Mouse (Mus musculus) cerebellum, adult 9-11 months (tissue): ENCODE results near the gene Tcap.
"Not testable (repeated sequence)": the region's sequence is repeated elsewhere in the genome, so short reads cannot be mapped to it uniquely, and the experiment has no call there.

Source experiments
- DNase-seq: peaks from one replicate; pipeline ENCODE4 v3.0.0; 2022

The Tcap gene

GRCm38 (mm10) chr11:98382405-98382804 lies 1.2 kb upstream of the Tcap start:
- DNase-seq, result not testable (repeated sequence)

GRCm38 (mm10) chr11:98384216-98384615 lies 605 bp downstream of the Tcap start:
- DNase-seq, result no peak

- DNase-seq, result peak; percentile 65
Observed at GRCm38 (mm10) chr11:98384721-98385637, 1.4 kb downstream of the Tcap start.

GRCm38 (mm10) chr11:98385638-98386585 lies 2.3 kb downstream of the Tcap start, which contains the start of gene Pnmt:
TSS of gene Pnmt (plus strand) at chr11:98386450.
- DNase-seq, result peak; percentile 21

GRCm38 (mm10) chr11:98386596-98386995 lies 3.0 kb downstream of the Tcap start:
- DNase-seq, result peak; percentile 17

- peak; percentile 30 for DNase-seq
Observed at GRCm38 (mm10) chr11:98387056-98387577, 3.5 kb downstream of the Tcap start.

GRCm38 (mm10) chr11:98388282-98388681 lies 4.7 kb downstream of the Tcap start:
- DNase-seq, result peak; percentile 16

GRCm38 (mm10) chr11:98389221-98389780 lies 5.7 kb downstream of the Tcap start:
- peak; percentile 71 for DNase-seq

GRCm38 (mm10) chr11:98390141-98390540 lies 6.5 kb downstream of the Tcap start:
- DNase-seq, result peak; percentile 33

GRCm38 (mm10) chr11:98392034-98392433 lies 8.4 kb downstream of the Tcap start:
- DNase-seq, result no peak

- peak; percentile 12 for DNase-seq
Observed at GRCm38 (mm10) chr11:98392645-98393044, 9.0 kb downstream of the Tcap start.

- DNase-seq, result peak; percentile 24
Observed at GRCm38 (mm10) chr11:98393317-98393716, 9.7 kb downstream of the Tcap start.

GRCm38 (mm10) chr11:98394301-98394700 lies 10.7 kb downstream of the Tcap start:
- DNase-seq, result peak; percentile 24

- DNase-seq, result peak; percentile 24
Observed at GRCm38 (mm10) chr11:98395041-98395440, 11.4 kb downstream of the Tcap start.

GRCm38 (mm10) chr11:98397946-98398345 lies 14.3 kb downstream of the Tcap start:
- peak; percentile 51 for DNase-seq

- peak; percentile 92 for DNase-seq
Observed at GRCm38 (mm10) chr11:98400161-98400726, 16.6 kb downstream of the Tcap start, which contains the start of gene Pgap3. TSS of gene Pgap3 (minus strand) at chr11:98400490.

GRCm38 (mm10) chr11:98400816-98401215 lies 17.2 kb downstream of the Tcap start:
- DNase-seq, result peak; percentile 46

GRCm38 (mm10) chr11:98406621-98407020 lies 23.0 kb downstream of the Tcap start:
- DNase-seq, result no peak

- DNase-seq, result no peak
Observed at GRCm38 (mm10) chr11:98408872-98409271, 25.3 kb downstream of the Tcap start.

- no peak for DNase-seq
Observed at GRCm38 (mm10) chr11:98409341-98409822, 25.8 kb downstream of the Tcap start.

- DNase-seq, result no peak
Observed at GRCm38 (mm10) chr11:98412273-98412796, 28.7 kb downstream of the Tcap start, which contains the start of gene Erbb2. TSS of gene Erbb2 (plus strand) at chr11:98412470.
